Mouse (Mus musculus) CD4-positive, CD25-positive, alpha-beta regulatory T cell, adult 2 months (primary cell): Measurements from ENCODE around the gene Psen1.

Source experiments
- DNase-seq: peaks from one replicate; pipeline ENCODE4 v3.0.0-alpha.2; 2012; ENCODE audit warnings: low read depth, low spot score

Gene Psen1

DNA sequence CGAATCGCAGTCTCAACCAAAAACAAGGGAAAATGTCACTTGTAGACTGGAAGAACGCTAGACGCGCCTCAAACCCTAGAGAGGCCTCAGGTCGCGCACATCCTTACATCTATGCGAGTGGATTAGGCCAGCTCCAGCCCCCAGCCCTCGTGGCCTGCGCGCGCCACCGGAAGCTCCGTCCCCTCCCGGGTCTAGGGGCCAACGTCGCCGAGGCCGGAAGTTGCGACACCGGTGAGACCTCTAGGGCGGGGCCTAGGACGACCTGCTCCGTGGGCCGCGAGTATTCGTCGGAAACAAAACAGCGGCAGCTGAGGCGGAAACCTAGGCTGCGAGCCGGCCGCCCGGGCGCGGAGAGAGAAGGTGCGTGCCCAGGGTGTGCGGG is at the start of gene Psen1:
Gene Psen1, plus strand, starts transcription at position 219 of the 382 bp plus-strand sequence.
- DNase-seq, result peak; percentile 96

DNA sequence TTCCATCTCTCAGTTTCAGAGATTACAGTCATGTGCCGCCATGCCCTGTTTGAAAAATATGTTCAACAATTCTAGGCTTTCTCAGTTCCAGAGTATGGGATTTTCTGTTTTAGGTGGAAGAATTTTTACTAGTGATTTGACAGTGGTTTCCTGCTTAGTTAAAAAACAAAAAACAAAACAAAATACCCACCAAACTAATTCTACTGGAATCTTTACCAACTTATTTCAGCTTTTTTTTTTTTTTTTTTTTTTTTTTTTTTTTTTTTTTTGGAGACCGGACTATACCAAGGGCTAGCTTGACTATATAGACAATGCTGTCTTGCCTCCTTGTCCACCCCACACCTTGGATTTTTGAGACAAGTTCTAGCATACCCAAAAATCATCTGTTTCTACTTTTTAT is 46.7 kb upstream of the Psen1 start:
- no peak for DNase-seq

DNA sequence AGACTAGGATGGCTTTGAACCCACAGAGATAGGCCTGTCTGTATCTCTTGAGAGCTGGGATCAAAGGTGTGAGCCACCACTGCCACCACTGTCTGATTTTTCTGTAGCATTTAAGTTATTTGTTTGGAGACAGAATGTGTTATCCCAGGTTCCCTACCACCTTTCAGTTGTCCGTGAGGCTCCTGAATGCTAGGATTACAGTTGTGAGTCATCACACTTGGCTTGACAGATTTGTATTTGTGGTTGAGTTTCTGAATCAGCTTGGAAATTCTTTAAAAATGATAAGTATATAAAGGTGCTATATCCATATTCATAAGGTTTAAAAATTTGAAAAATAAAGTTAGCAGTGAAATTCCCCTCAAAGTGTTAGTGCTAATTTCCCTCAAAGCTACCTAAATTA is 44.8 kb upstream of the Psen1 start:
- no peak for DNase-seq

DNA sequence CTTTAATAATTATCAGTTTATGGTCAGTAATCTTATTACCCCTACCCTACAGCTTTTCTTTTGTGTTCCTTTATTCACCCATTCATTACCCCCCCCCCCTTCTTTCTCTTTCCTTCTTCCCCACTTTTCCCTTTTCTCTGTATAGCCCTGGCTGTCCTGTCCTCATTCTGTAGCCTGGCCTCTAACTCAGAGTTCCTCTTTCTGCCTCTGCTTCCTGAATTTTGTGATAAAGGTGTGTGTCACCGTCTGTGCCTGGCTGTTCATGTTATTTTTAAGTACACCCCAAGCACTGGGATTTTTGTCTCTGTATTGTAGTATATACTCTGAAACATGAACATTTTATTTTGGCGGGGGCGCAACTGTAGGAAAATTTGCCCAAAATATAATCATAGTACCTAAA is 37.6 kb upstream of the Psen1 start:
- DNase-seq, result no peak

DNA sequence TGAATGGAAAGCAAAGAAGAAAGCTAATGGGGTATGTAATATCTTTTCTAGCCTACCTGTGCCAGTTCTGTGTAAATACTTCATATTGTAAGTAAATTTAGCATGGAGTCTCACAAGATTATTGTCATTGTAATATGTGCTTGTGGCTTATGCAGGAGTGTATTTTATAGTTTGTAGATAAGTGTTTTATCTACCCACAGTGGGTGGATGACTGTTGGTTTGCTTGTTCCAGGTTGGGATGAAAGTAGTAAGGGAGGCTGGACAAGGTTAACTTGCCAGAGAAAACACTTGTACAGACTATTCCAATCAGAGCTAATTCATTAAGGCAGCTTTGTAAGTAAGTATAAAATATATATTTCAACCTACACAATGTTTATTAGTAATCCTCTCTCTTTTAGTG is 36.5 kb upstream of the Psen1 start:
- DNase-seq, result no peak

DNA sequence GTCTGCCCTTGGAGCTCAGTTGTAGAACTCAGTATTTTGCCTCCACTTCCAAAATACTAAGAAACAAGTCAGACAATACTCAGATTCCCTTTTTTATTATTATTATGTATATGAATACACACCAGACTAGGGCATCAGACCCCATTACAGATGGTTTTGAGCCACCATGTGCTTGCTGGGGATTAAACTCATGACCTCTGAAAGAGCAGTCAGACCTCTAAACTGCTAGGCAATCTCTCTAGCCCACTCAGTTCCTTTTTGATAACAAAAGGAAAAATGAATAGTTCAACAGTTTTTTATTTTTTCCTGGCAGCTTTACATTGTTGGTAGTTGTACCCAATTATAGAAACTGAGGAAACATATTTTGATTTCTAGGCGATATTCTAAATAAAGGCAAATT is 2.5 kb upstream of the Psen1 start:
- DNase-seq, result no peak

DNA sequence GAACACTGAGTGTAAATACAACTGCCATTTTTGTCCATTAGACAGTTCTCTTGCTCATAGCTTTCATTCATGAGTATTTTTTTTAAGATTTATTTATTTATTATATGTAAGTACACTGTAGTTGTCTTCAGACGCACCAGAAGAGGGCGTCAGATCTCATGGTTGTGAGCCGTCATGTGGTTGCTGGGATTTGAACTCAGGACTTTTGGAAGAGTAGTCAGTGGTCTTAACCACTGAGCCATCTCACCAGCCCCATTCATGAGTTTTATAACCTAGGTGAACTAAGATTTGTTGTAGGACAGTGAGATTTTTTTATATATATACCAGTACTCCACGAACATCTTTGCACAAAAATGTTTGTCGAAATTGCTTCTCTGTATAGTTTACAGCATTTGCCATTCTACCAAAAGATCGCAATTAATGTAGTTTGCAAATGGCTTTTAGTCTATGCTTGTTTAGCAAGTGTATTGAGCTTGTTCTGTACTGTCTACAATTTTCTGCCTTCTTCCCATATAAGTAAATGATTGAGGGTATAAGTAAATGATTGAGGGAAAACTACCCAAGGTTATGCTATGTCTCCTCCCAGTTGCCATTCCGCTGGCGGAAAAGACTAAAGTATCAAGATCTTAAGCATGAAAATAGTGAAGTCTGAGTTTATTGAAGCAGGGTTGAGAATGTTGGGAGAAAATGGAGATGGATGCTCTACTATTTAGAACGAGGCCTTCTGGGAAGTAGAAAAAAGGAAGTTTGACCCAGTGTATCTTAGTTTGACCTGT is 1.2 kb upstream of the Psen1 start:
- peak; percentile 25 for DNase-seq

DNA sequence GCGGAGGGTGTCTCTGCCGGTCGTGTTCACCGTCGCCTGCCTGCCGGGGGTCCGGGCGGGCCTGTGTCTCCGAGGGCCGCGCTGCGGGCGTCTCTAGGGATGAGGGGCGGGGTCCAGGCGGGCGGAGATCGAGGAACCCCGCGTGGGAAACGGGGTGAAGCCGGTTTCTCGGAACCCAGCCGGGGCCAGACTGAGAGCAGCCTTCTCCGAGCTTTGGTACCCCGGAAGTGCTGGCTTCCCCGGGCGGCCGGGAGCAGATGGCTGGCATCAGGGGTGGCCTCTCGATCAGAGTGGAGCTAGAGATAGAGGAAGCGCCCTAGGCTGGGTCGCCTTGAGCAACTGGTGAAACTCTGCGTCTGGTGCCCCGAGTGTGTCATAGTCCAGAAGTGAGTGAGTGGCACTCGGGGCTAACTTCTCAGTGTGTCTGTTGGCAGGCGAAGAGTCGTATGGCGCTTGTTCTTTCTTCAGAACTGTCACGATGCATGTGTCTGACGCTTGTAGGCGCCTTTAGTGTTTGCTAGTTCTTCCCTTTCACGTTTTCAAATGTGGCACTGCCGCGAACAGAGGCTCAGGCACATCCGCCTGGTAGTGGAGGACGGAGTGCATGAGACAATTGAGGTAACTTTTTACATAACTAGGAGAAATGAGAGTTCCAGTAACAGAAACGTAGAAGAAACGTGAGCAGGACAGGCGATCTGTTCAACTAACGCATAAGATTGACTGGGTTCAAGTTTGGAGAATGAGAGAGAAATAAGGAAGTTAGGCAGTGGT is 549 bp downstream of the Psen1 start:
- peak; percentile 68 for DNase-seq

DNA sequence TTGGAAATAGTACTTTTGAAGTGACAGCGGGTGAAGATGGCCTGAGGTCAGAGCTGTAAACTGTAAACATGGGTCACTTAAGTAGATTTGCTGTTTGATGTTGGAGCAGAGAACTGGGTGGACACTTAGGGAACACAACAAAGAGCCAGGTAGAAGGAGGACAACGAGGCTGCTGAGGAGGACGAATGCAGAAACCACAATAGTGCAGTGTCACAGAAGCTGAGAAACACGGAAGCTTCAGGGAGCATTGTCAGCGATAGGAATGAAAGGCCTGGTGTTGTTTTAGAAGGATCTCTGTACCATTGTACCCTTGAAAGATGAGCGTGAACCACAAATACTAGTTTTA is 1.1 kb downstream of the Psen1 start:
- peak; percentile 47 for DNase-seq

DNA sequence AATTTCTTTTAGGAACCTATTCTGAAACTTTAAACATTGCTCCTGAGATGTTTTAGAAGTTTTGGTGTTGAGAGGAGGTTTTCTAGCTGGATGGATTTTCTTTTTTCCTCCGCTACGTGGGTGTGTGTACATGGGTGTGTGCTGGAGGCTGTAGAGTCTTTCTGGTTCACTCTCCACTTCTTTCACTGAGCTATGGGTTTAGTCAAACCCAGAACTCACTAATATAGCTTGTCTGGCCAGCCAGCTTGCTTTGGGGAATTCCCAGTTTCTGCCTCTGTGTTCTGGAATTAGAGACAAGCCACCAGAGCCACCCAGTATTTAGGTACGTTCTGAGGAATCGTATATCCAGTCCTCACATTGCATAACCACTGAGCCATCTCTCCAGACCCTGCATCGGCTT is 6.1 kb downstream of the Psen1 start:
- no peak for DNase-seq

DNA sequence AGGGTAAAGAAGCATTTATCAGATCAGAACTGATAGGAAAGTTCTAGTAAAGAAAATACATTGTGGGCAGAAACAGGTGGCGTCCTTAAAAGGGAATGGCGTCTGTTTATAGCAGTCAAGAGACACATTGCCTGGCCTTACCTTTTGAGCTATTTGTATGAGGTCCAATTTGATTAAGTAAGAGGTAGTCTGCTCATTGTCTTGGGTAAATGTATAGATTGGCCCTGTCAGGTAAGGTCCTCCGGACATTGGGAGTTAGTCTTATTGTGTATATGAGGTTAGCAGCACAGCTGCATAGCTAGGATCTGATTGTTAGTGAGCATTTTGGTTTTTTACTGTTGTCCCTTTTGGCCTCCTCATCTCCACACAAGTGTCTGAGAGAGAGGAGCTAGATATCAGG is 6.7 kb downstream of the Psen1 start:
- no peak for DNase-seq

DNA sequence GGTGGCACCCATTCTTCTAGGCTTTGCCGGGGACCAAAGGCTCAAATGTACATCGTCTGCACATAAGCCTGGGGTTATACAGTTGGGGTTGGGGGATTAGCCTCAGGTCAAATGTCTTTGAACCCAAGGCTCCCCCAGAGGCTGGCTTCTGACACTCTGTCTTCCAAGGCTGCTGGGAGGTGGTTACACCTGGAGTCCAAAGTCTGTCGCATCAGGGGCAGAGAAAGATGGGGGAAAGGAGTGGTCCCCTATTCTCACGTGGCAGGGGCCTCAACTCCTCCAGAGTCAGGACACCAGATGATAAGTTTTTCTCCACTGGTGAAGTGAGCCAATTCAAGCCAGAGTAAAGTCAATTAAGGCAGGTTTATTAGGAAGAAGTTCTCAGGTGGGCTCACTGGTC is 10.7 kb downstream of the Psen1 start:
- no peak for DNase-seq

DNA sequence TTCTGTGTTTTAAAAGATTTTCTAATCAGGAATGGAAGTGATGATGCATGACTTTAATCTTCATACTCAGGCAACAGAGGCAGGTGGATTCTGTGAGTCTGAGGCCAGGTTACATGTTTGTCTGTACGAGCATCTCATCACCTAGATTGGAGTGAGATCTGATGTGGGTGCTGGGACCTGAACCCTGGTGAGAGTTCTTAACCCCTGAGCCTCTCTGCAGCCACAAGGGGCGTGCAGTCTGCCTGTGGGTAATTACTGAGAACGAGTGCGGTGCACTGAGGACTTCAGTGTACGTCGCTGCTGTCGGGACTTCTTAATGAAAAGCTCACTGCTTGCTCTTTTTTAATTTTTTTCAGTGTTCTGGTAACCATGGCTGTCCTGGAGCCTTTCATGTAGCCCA is 13.7 kb downstream of the Psen1 start:
- DNase-seq, result no peak

DNA sequence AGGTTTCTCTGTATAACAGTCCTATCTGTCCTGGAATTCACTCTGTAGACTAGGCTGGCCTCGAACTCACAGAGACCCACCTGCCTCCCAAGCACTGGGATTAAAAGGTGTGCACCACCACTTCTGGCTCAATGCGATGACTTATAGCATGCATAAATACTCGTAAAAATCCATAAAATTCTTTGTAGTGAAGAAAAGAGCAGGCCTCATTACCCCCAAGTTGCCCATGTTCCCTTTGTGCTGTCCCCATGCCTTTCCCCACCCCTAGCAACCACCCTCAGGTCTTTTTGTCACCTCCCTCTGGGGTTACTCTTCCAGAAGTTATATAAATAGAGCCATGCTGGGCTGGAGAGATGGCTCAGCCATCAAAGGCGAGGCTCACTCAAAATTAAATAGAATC is 14.8 kb downstream of the Psen1 start:
- no peak for DNase-seq

DNA sequence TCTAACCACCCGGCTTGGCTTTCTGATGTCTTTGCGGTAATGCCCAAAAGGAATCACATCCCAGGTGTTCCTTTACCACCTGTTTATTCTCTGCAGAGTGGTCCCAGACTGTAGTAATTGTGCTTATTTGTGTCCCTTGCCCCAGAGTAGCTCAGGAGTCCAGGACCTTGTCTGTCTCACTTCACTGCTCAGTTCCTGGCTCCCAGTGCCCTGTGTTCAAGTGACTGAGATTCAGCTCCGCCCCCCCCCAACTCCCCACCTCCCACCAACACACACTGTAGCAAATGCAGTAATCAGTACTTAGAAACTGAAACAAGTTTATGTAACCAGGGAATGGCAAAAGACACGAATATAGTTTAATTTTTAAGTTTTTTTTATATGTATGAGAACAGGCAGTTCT is 19.0 kb downstream of the Psen1 start:
- no peak for DNase-seq

DNA sequence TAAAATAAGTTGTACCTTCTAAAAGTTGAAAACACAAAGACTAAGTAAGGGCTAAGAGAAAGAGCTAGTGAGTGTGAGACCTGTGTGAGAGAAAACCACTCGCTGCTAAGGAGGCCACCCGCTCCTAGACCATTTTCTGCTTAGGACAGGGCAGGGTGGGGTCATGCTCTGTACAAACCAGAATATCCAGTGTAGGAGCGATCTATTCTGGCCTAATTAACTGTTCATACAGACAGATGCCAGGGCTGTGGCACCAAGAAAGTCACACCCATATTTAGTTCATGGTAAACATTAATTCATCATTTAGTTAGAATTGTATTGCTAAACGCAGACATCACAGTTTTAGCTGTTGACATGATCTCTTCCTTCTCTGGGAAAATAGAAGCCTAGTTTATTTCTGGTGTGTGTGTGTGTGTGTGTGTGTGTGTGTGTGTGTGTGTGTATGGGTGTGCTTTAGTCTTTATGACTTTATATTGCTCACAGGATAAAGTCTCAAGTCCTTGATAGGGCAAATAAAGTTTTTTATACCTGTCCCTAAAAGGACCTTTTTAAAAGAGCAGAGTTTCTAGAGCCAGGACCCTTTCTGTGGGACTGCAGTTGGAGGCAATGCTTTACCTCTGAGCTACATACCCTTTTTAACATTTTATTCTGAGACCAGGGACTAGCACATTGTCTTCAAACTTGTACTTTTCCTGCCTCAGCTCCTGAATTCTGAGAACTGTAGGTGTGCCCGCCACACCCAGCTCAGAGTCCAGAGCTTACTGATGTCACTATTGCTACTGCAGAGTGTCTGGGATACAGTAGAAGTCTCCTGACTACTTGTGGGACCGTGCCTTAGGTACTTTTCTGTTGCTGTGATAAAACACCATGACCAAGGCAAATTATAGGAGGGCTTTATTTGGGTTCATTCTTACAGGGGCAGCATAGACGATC is 20.5 kb downstream of the Psen1 start:
- DNase-seq, result no peak

DNA sequence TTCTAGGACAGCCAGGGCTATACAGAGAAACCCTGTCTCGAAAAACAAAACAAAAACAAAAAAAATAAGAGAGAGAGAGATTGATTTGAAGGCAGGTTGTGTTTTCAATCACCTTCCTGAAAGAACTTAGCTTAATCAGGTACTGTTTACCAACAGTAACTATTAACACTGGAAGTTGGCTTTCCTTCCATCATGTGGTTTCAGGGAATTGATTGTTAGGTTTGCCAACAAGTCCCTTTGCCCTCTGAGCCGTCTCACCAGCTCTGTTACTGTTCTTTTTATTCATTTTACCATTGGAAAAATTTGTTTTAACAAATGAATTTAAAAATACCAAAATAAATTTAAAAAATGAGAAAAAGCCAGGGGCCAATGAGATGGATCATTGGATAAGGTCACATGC is 22.0 kb downstream of the Psen1 start:
- no peak for DNase-seq

DNA sequence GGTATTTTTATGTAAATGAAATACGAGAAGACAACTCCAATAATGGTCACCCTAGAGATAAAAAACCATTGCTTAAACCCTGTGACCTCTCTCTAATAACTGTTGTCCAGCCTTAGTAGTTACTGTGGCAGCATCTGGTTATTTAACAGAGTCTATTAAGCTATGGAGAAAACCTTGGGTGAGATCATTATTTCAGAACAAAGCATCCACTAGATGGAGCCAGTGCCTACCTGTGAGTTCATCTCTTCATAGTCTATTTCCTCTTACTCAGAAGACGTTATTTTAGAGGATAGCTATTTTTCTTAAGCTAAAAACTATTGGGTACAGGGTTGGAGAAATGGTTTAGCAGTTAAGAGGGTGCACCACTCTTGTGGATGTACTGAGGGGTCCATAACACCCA is 25.8 kb downstream of the Psen1 start:
- DNase-seq, result peak; percentile 71

DNA sequence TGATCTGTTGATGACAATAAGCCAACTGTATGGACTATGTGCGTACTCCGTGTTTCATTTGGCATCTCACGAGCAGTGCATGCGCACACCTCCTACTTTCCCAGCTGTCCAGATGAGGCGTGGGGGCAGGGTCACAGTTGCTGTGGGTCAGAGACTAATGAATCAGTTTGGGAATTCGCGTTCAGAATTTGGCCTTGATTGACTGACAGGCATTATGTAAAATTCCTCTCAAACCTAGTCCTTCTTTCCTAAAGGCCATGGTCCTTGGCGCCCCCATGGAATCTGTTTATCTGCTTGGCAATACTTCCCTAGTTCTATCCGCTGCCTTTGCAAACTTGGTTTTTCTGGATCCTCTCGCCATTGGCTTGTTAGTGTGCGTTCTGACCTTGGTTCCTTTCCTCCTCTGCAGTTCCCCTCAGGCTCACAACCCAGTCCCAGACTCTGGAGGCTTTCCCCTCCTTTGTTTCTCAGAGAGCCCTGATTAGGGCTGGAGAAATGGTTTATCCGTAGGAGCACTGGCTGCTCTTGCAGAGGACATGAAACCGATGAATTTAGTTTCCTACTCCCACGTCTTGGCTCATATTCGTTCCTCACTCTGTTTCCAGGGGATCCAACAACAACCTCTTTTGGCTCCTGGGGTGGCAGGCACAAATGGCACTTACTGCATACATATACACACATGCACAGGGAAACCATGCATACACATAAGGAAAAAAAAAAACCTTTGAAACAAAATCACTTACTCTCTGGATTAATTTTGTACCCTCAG is 28.6 kb downstream of the Psen1 start:
- DNase-seq, result no peak

DNA sequence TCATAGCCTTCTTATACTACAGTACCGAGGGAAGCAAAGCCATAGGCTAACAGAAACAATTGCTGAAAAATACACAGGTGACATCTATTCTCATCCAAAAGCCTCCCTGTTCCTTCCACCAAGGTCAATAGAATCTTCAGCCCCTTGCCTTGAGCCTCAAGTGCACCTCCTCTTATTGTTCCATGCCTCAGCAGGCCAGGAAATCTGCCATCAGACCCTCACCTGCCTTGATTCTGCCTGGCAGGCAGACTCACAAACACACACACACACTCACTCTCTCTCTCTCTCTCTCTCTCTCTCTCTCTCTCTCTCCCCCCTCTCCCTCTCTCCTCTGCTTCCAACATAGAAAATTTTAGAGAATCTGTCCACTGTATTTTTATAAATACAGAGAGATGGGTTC is 31.5 kb downstream of the Psen1 start:
- no peak for DNase-seq

DNA sequence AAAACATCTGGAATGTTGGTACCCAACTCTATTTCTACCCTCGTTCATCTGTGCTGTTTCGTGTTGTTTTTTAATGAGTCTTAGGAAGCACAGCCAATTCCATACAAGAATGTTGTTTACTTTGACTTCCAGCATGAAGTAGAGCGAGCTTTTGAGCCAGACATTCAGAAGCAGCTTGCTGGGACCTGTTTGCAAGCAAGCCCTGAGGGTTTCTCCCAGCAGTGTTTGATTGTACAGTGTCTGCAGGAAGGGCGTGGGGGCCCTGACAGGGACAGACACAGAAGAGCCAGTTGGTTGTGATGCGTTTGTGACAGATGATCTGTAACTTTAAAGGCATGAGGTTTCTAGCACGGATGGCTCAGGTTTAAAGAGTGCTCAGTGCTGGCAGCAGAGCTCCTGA is 33.3 kb downstream of the Psen1 start:
- no peak for DNase-seq

DNA sequence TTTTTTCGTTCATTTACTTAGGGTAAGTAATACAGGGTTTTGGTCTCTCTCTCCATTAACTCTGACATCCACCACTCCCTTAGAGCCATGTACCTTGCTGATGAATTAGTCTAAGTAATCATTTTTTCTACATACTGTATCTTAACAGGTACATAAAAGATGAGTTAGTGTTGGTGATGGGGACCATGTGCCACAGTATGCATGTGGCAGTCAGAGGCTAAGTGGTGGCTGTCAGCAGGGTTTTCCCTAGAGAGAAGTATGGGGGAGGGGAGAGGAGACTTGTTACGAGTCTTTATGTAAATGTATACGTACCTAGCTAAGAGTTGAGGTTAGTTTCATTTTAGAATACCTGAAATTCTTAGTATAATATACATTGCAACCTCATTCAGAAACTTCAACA is 35.1 kb downstream of the Psen1 start:
- DNase-seq, result no peak
